Mouse (Mus musculus): Measurements from ENCODE around the gene Gm17584. TPM values are rescaled to one million over a fixed set of nuclear protein-coding genes. Genes with fewer than 3 reads are reported as not detected.
"Not testable (repeated sequence)": the region's sequence is repeated elsewhere in the genome, so short reads cannot be mapped to it uniquely, and the experiment has no call there.

Gm17584 gene
- not detected for total RNA-seq (2021)

DNA sequence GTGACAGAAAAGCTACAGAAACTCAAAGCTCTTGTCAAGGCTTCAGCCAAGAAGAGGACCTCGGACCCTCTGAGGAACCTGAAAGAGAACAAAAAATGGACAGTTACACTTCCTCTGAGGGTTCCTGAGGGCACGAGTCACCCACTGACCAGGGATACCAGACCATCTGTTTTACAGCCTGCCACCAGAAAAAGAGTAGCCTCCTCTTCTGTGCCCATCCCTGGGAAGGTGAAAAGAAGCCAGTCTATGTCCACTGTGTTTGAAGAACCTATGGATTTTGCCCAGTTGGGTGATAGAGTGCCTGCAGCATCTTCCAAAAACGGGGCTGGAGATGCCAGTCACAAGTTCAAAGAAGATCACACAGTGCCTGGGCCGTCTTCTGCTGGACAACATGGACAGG is at the start of gene Gm17584:
Gene Gm17584, plus strand, starts transcription at position 301 of the 400 bp plus-strand sequence.
- intact Hi-C loops (cut with DNase I); DNase-seq (ENCODE audit: low spot score in 2 of 2): not testable (repeated sequence)

Other genes with a start within 250 kb of the Gm17584 start
- not detected for gene Gm17469, start 129.3 kb downstream of the Gm17584 start, total RNA-seq (2021)

All from left cerebral cortex, postnatal 36 days (tissue).